Mouse (Mus musculus) hindbrain, embryonic 10.5 days (tissue): Measurements from ENCODE around the gene 2310079G19Rik. TPM values are rescaled to one million over a fixed set of nuclear protein-coding genes. Genes with fewer than 3 reads are reported as not detected.

ENCODE experiments used
- DNase-seq: peaks from one replicate; pipeline ENCODE4 v3.0.0-alpha.2; 2017; ENCODE audit warnings: low spot score
- H3K27ac ChIP-seq: fragments of 300-500 bp; sonication (generic); 2 replicates; pipeline ENCODE4 v1.5.1; 2016; ENCODE audit warnings: mild to moderate bottlenecking, moderate library complexity
- H3K27me3 ChIP-seq: fragments of 300-500 bp; sonication (generic); 2 replicates; pipeline ENCODE4 v1.6.1; 2016; ENCODE audit warnings: mild to moderate bottlenecking; ENCODE audit not compliant: poor library complexity, insufficient read depth, severe bottlenecking
- H3K36me3 ChIP-seq: fragments of 300-500 bp; sonication (generic); 2 replicates; pipeline ENCODE4 v1.6.1; 2016; ENCODE audit warnings: mild to moderate bottlenecking, moderate library complexity
- H3K4me1 ChIP-seq: fragments of 300-500 bp; sonication (generic); replicated peaks from 2 replicates; pipeline ENCODE4 v1.6.1; 2016; ENCODE audit warnings: mild to moderate bottlenecking
- H3K4me3 ChIP-seq: fragments of 300-500 bp; sonication (generic); 2 replicates; pipeline ENCODE4 v1.5.1; 2016; ENCODE audit warnings: mild to moderate bottlenecking, moderate library complexity
- H3K9me3 ChIP-seq: fragments of 300-500 bp; sonication (generic); 2 replicates; pipeline ENCODE4 v1.6.1; 2016; ENCODE audit warnings: mild to moderate bottlenecking, moderate library complexity
- WGBS: fragments of 180-500 bp; shearing (Covaris S2); methylation state at CpG from one replicate; pipeline ENCODE4 v1.1.7; 2016; 5-methylcytosine and 5-hydroxymethylcytosine counted together
- polyA plus RNA-seq: library from polyadenylated mRNA; unstranded; fragments of >200 nt; fragmentation: Nextera tagmentation; extraction: Ambion mirVana; gene quantifications from 2 replicates; pipeline ENCODE4 v1.2.1, GENCODE M21; 2016

2310079G19Rik gene
- polyA plus RNA-seq, 1 experiment from 2014 or later, result not detected

GRCm38 (mm10) chr16:88602464-88602863 lies 25.0 kb downstream of the 2310079G19Rik start:
- Histone ChIP-seq H3K36me3 (no peaks in the 10 kb centered on the region), H3K9me3 (no peaks in the 10 kb centered on the region), H3K4me1 (peaks cover 4% of the 10 kb centered on the region), H3K27ac (no peak overlapping the region), H3K4me3 (no peak overlapping the region), H3K27me3 (no peaks in the 10 kb centered on the region)
- WGBS, result 71% methylated on average over 1 of the region's 1 CpGs
- no peak for DNase-seq

GRCm38 (mm10) chr16:88600303-88600702 lies 27.2 kb downstream of the 2310079G19Rik start:
- peaks cover 7% of the 10 kb centered on the region for H3K4me1 ChIP-seq
- no peaks in the 10 kb centered on the region for H3K9me3 ChIP-seq
- no peaks in the 10 kb centered on the region for H3K36me3 ChIP-seq
- H3K4me3 ChIP-seq, result no peak overlapping the region
- DNase-seq, result no peak
- H3K27me3 ChIP-seq, result no peaks in the 10 kb centered on the region
- WGBS, result 91% methylated on average over 8 of the region's 8 CpGs
- no peak overlapping the region for H3K27ac ChIP-seq

- Histone ChIP-seq H3K36me3 (no peaks in the 10 kb centered on the region), H3K27me3 (no peaks in the 10 kb centered on the region), H3K4me1 (peaks cover 7% of the 10 kb centered on the region), H3K27ac (no peak overlapping the region), H3K4me3 (no peak overlapping the region), H3K9me3 (no peaks in the 10 kb centered on the region)
- 76% methylated on average over 16 of the region's 16 CpGs for WGBS
- DNase-seq, result no peak
Observed at GRCm38 (mm10) chr16:88599504-88600237, 27.8 kb downstream of the 2310079G19Rik start.

GRCm38 (mm10) chr16:88592758-88593157 lies 34.7 kb downstream of the 2310079G19Rik start:
- Histone ChIP-seq H3K4me1 (0 out of 2 replicates have a peak, but pooled peaks cover 3% of the 10 kb centered on the region), H3K27ac (no peak overlapping the region), H3K27me3 (no peaks in the 10 kb centered on the region), H3K9me3 (no peaks in the 10 kb centered on the region), H3K4me3 (no peak overlapping the region), H3K36me3 (no peaks in the 10 kb centered on the region)
- no peak for DNase-seq

- no peak for DNase-seq
- 94% methylated on average over 9 of the region's 9 CpGs for WGBS
- no peaks in the 10 kb centered on the region for H3K27me3 ChIP-seq
- no peak overlapping the region for H3K27ac ChIP-seq
- H3K4me3 ChIP-seq, result no peak overlapping the region
- H3K9me3 ChIP-seq, result no peaks in the 10 kb centered on the region
- no peaks in the 10 kb centered on the region for H3K36me3 ChIP-seq
- H3K4me1 ChIP-seq, result no peaks in the 10 kb centered on the region
Observed at GRCm38 (mm10) chr16:88583338-88583737, 44.1 kb downstream of the 2310079G19Rik start.

Other genes starting within 250 kb of the 2310079G19Rik start
- gene Cldn17, start 120.7 kb downstream of the 2310079G19Rik start, polyA plus RNA-seq, result not detected in 2 replicates
- gene Cldn8, start 64.5 kb downstream of the 2310079G19Rik start, polyA plus RNA-seq, result 1.3 and 2.3 TPM in 2 replicates
- not detected in 2 replicates for gene Krtap24-1, start 15.4 kb downstream of the 2310079G19Rik start, polyA plus RNA-seq
- not detected in 2 replicates for gene Krtap26-1, start 20.1 kb upstream of the 2310079G19Rik start, polyA plus RNA-seq
- not detected in 2 replicates for gene Krtap27-1, start 44.0 kb upstream of the 2310079G19Rik start, polyA plus RNA-seq
- not detected in 2 replicates for gene 2310061N02Rik, start 80.3 kb upstream of the 2310079G19Rik start, polyA plus RNA-seq
- not detected in 2 replicates for gene Krtap13-1, start 101.2 kb upstream of the 2310079G19Rik start, polyA plus RNA-seq
- gene Krtap13, start 124.0 kb upstream of the 2310079G19Rik start, polyA plus RNA-seq, result not detected in 2 replicates
- not detected in 2 replicates for gene 2310034C09Rik, start 131.2 kb upstream of the 2310079G19Rik start, polyA plus RNA-seq
- not detected in 2 replicates for gene 2310057N15Rik, start 146.5 kb upstream of the 2310079G19Rik start, polyA plus RNA-seq
- gene Gm5965, start 150.2 kb upstream of the 2310079G19Rik start, polyA plus RNA-seq, result not detected in 2 replicates
- not detected in 2 replicates for gene Gm20741, start 184.6 kb upstream of the 2310079G19Rik start, polyA plus RNA-seq
- gene Krtap15, start 192.5 kb upstream of the 2310079G19Rik start, polyA plus RNA-seq, result not detected in 2 replicates
- not detected in 2 replicates for gene Krtap14, start 198.5 kb upstream of the 2310079G19Rik start, polyA plus RNA-seq
- gene Krtap19-1, start 241.7 kb upstream of the 2310079G19Rik start, polyA plus RNA-seq, result not detected in 2 replicates
- gene Krtap19-2, start 246.6 kb upstream of the 2310079G19Rik start, polyA plus RNA-seq, result not detected in 2 replicates